Mouse (Mus musculus) heart, embryonic 12.5 days (tissue): ENCODE results near the gene Magi2. TPM values are rescaled to one million over a fixed set of nuclear protein-coding genes. Genes with fewer than 3 reads are reported as not detected.
"Not testable (repeated sequence)": the region's sequence is repeated elsewhere in the genome, so short reads cannot be mapped to it uniquely, and the experiment has no call there.

Experiments
- ATAC-seq: fragments of 200-750 bp; cut with Nextera tagmentation; 2 replicates; pipeline ENCODE4 v1.8.0; 2017; ENCODE audit warnings: moderate TSS enrichment, moderate library complexity; ENCODE audit not compliant: insufficient number of reproducible peaks, low FRiP score
- H3K27ac ChIP-seq: fragments of 300-500 bp; sonication (generic); 2 replicates; pipeline ENCODE4 v1.5.1; 2016; ENCODE audit warnings: mild to moderate bottlenecking, moderate library complexity; ENCODE audit not compliant: poor library complexity, severe bottlenecking
- H3K27me3 ChIP-seq: fragments of 300-500 bp; sonication (generic); replicated peaks from 2 replicates; pipeline ENCODE4 v1.6.1; 2016; ENCODE audit warnings: mild to moderate bottlenecking, moderate library complexity
- H3K36me3 ChIP-seq: fragments of 300-500 bp; sonication (generic); 2 replicates; pipeline ENCODE4 v1.6.1; 2016; ENCODE audit warnings: mild to moderate bottlenecking, moderate library complexity
- H3K4me1 ChIP-seq: fragments of 300-500 bp; sonication (generic); replicated peaks from 2 replicates; pipeline ENCODE4 v1.6.1; 2016; ENCODE audit warnings: mild to moderate bottlenecking
- H3K4me2 ChIP-seq: fragments of 300-500 bp; sonication (generic); 2 replicates; pipeline ENCODE4 v1.6.1; 2016; ENCODE audit warnings: mild to moderate bottlenecking, moderate library complexity
- H3K4me3 ChIP-seq: fragments of 300-500 bp; sonication (generic); 2 replicates; pipeline ENCODE4 v1.5.1; 2016; ENCODE audit warnings: mild to moderate bottlenecking
- H3K9ac ChIP-seq: fragments of 300-500 bp; sonication (generic); 2 replicates; pipeline ENCODE4 v1.6.1; 2016; ENCODE audit warnings: mild to moderate bottlenecking, moderate library complexity
- H3K9me3 ChIP-seq: fragments of 300-500 bp; sonication (generic); replicated peaks from 2 replicates; pipeline ENCODE4 v1.6.1; 2016; ENCODE audit warnings: mild to moderate bottlenecking, moderate library complexity
- WGBS: fragments of 180-500 bp; shearing (Covaris S2); methylation state at CpG from one replicate; pipeline ENCODE4 v1.1.7; 2016; 5-methylcytosine and 5-hydroxymethylcytosine counted together
- polyA plus RNA-seq: library from polyadenylated mRNA; unstranded; fragments of >200 nt; fragmentation: Nextera tagmentation; extraction: Ambion mirVana; gene quantifications from 2 replicates; pipeline ENCODE4 v1.2.1, GENCODE M21; 2016

The Magi2 gene
- polyA plus RNA-seq, 1 experiment from 2014 or later, result 3.9 TPM

GRCm38 (mm10) chr5:19565636-19566035, 338.8 kb downstream of the Magi2 start:
- Histone ChIP-seq H3K27ac (no peak overlapping the region), H3K9ac (no peak overlapping the region), H3K4me1 (no peaks in the 10 kb centered on the region), H3K27me3 (no peaks in the 10 kb centered on the region), H3K9me3 (no peaks in the 10 kb centered on the region), H3K36me3 (no peaks in the 10 kb centered on the region), H3K4me3 (no peak overlapping the region), H3K4me2 (no peak overlapping the region)
- ATAC-seq, result no peak
- WGBS, result 81% methylated on average over 3 of the region's 3 CpGs

DNA sequence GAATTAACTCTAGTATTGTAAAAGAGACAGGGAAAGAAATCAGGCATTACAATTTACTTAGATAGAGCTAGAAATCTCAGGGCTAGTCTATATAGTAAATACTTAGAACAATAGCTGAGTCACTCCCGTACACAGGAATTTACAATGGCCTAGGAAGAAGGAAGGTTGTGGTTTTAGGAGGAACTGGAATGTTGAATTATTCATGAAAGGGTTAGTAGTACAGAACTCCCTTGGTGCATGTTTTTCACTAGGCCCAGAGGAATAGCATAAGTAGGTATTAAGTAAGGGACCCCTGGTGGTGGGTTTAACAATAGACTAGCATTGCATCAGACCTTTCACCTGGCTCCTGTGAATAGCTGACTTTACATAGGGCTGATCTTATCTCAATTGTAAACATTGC, 339.3 kb downstream of the Magi2 start:
- H3K9ac ChIP-seq, result not testable (repeated sequence)

GRCm38 (mm10) chr5:19607700-19608099, 380.9 kb downstream of the Magi2 start:
- Histone ChIP-seq H3K9ac (no peak overlapping the region), H3K9me3 (no peaks in the 10 kb centered on the region), H3K4me1 (no peaks in the 10 kb centered on the region), H3K36me3 (no peaks in the 10 kb centered on the region), H3K27me3 (no peaks in the 10 kb centered on the region), H3K4me3 (no peak overlapping the region), H3K4me2 (no peak overlapping the region), H3K27ac (no peak overlapping the region)
- WGBS, result 54% methylated on average over 5 of the region's 5 CpGs
- ATAC-seq, result no peak

More for the DNA sequence above, 339.3 kb downstream of the Magi2 start:
- not testable (repeated sequence) for ATAC-seq, H3K4me2 ChIP-seq, H3K27me3 ChIP-seq, H3K36me3 ChIP-seq, H3K27ac ChIP-seq, H3K4me3 ChIP-seq, H3K4me1 ChIP-seq, H3K9me3 ChIP-seq
- WGBS, result 81% methylated on average over 1 of the region's 1 CpGs

DNA sequence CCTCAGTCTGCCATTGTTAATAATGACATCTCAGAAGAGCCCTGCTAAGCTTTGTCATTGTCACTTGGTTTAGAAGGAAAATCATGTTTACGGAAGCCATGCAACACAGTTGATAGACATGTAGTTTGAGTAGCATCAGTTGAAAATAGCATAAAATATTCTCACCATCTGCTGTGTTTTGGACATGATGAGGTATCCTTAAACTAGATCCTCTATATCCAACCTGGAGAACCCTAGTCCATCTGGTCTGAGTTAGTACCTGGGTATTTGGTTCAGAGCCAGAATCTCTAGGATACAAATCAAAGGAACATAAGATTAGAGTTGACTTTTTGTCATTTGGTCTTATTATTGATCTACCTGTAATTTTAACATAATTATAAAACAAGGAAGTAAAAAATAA, 385.0 kb downstream of the Magi2 start:
- H3K4me2 ChIP-seq, result no peak overlapping the region
- H3K9me3 ChIP-seq, result no peaks in the 10 kb centered on the region
- no peaks in the 10 kb centered on the region for H3K27me3 ChIP-seq
- no peaks in the 10 kb centered on the region for H3K36me3 ChIP-seq
- H3K9ac ChIP-seq, result no peak overlapping the region
- no peak overlapping the region for H3K4me3 ChIP-seq
- no peaks in the 10 kb centered on the region for H3K4me1 ChIP-seq
- 89% methylated on average over 1 of the region's 1 CpGs for WGBS
- H3K27ac ChIP-seq, result no peak overlapping the region
- ATAC-seq, result no peak

DNA sequence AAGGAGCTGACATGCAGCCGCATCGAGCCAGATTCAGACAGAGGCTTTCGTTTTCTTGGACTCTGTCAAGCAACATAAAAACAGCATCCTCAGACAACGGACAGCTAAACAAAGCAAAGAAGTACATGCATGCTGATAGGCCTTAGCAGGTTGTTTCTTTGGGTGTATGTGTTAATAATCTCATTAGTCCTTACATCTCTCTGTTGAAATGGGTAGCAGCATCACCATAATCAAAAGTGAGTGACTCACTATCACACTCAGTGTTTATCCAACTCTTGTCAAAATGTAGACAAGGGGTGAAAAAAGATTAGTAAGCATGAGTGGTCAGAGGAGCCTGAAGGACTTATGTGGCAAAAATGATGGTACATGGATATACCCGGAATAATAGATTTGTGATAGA, 394.8 kb downstream of the Magi2 start:
- no peak overlapping the region for H3K4me3 ChIP-seq
- ATAC-seq, result no peak
- H3K4me1 ChIP-seq, result no peaks in the 10 kb centered on the region
- H3K27me3 ChIP-seq, result no peaks in the 10 kb centered on the region
- H3K9ac ChIP-seq, result no peak overlapping the region
- 73% methylated on average over 5 of the region's 5 CpGs for WGBS
- no peaks in the 10 kb centered on the region for H3K36me3 ChIP-seq
- H3K9me3 ChIP-seq, result no peaks in the 10 kb centered on the region
- no peak overlapping the region for H3K27ac ChIP-seq
- H3K4me2 ChIP-seq, result no peak overlapping the region

GRCm38 (mm10) chr5:19633976-19634375, 407.1 kb downstream of the Magi2 start:
- 85% methylated on average over 1 of the region's 1 CpGs for WGBS
- ATAC-seq, result no peak
- no peak overlapping the region for H3K27ac ChIP-seq
- H3K36me3 ChIP-seq, result no peaks in the 10 kb centered on the region
- no peaks in the 10 kb centered on the region for H3K4me1 ChIP-seq
- no peaks in the 10 kb centered on the region for H3K9me3 ChIP-seq
- no peaks in the 10 kb centered on the region for H3K27me3 ChIP-seq
- no peak overlapping the region for H3K9ac ChIP-seq
- no peak overlapping the region for H3K4me3 ChIP-seq
- no peak overlapping the region for H3K4me2 ChIP-seq

- no peak for ATAC-seq
- H3K4me2 ChIP-seq, result no peak overlapping the region
- H3K9ac ChIP-seq, result no peak overlapping the region
- no peaks in the 10 kb centered on the region for H3K27me3 ChIP-seq
- 60% methylated on average over 2 of the region's 2 CpGs for WGBS
- H3K27ac ChIP-seq, result no peak overlapping the region
- no peaks in the 10 kb centered on the region for H3K9me3 ChIP-seq
- no peak overlapping the region for H3K4me3 ChIP-seq
- no peaks in the 10 kb centered on the region for H3K36me3 ChIP-seq
- no peaks in the 10 kb centered on the region for H3K4me1 ChIP-seq
Measured at GRCm38 (mm10) chr5:19637789-19638188, 411.0 kb downstream of the Magi2 start.

DNA sequence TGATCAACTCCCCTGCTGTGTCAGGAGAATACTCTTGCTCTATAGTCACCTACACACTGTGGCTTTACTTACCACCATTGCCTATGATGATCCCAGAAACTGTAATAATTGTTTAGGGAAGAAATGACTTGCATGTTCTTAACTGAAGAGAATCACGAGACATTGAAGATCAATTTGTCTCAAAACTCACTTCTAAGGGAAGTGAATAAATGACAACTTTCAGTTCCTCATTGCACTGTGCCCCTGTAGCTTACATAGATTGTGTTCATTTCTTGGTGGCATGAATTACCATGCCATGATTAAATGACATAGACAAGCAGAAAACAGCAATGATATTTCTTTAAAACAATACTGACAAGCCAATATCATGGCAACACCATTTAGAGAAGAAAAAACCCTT, 429.1 kb downstream of the Magi2 start:
- no peaks in the 10 kb centered on the region for H3K4me1 ChIP-seq
- H3K4me2 ChIP-seq, result no peak overlapping the region
- 80% methylated on average over 1 of the region's 1 CpGs for WGBS

GRCm38 (mm10) chr5:19666416-19666815, 439.6 kb downstream of the Magi2 start:
- no peaks in the 10 kb centered on the region for H3K4me1 ChIP-seq
- no peaks in the 10 kb centered on the region for H3K36me3 ChIP-seq
- no peaks in the 10 kb centered on the region for H3K27me3 ChIP-seq
- H3K4me2 ChIP-seq, result no peak overlapping the region
- ATAC-seq, result no peak
- no peak overlapping the region for H3K4me3 ChIP-seq
- WGBS, result 76% methylated on average over 5 of the region's 5 CpGs
- H3K9me3 ChIP-seq, result no peaks in the 10 kb centered on the region
- H3K27ac ChIP-seq, result no peak overlapping the region
- H3K9ac ChIP-seq, result no peak overlapping the region

More for the DNA sequence above, 429.1 kb downstream of the Magi2 start:
- Histone ChIP-seq H3K36me3 (no peaks in the 10 kb centered on the region), H3K9me3 (no peaks in the 10 kb centered on the region), H3K27me3 (no peaks in the 10 kb centered on the region), H3K9ac (no peak overlapping the region), H3K27ac (no peak overlapping the region), H3K4me3 (no peak overlapping the region)
- no peak for ATAC-seq

GRCm38 (mm10) chr5:19717296-19717695, 490.5 kb downstream of the Magi2 start:
- no peak overlapping the region for H3K27ac ChIP-seq
- WGBS, result 75% methylated on average over 2 of the region's 2 CpGs
- ATAC-seq, result no peak
- no peaks in the 10 kb centered on the region for H3K27me3 ChIP-seq
- H3K4me1 ChIP-seq, result no peaks in the 10 kb centered on the region
- no peaks in the 10 kb centered on the region for H3K36me3 ChIP-seq
- H3K9ac ChIP-seq, result no peak overlapping the region
- H3K4me2 ChIP-seq, result no peak overlapping the region
- H3K9me3 ChIP-seq, result no peaks in the 10 kb centered on the region
- no peak overlapping the region for H3K4me3 ChIP-seq

GRCm38 (mm10) chr5:19726277-19726676, 499.4 kb downstream of the Magi2 start:
- Histone ChIP-seq H3K4me1 (no peaks in the 10 kb centered on the region), H3K9ac (no peak overlapping the region), H3K27ac (no peak overlapping the region), H3K4me2 (no peak overlapping the region), H3K4me3 (no peak overlapping the region), H3K36me3 (no peaks in the 10 kb centered on the region), H3K9me3 (0 out of 2 replicates have a peak, but pooled peaks cover 3% of the 10 kb centered on the region), H3K27me3 (no peaks in the 10 kb centered on the region)
- ATAC-seq, result no peak

DNA sequence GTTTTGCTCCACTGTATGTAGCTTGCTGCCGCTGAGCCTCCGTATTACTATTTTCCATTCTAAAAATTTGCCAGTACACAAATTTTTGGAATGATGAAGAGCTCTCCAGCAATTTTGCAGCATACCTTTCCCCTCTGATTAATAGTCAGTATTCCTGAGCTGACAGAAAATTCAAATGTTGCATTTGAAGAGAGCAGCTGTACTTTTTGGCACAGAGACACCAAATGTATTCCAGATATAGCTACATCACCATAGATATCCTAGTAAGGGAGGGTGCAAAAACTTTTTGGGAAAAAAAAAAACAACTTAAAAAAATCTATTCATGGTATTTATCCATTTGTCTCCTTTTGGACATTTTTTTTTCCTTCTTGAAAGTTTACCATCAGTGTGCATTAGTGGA, 518.5 kb downstream of the Magi2 start:
- H3K36me3 ChIP-seq, result no peaks in the 10 kb centered on the region
- WGBS, result 93% methylated on average over 2 of the region's 2 CpGs
- no peak overlapping the region for H3K4me2 ChIP-seq

More for the DNA sequence above, 518.5 kb downstream of the Magi2 start:
- Histone ChIP-seq H3K27me3 (no peaks in the 10 kb centered on the region), H3K9me3 (no peaks in the 10 kb centered on the region), H3K9ac (no peak overlapping the region), H3K4me3 (no peak overlapping the region), H3K27ac (no peak overlapping the region), H3K4me1 (no peaks in the 10 kb centered on the region)
- ATAC-seq, result no peak
